Mouse (Mus musculus) MEL (cell line): ENCODE measurements around the gene Cers6. TPM values are rescaled to one million over a fixed set of nuclear protein-coding genes. Genes with fewer than 3 reads are reported as not detected.

ENCODE experiments used
- DNase-seq: peaks from one replicate; pipeline ENCODE4 v3.0.0; 2011; ENCODE audit warnings: low read depth, low spot score
- H3K27ac ChIP-seq: 2 replicates; pipeline ENCODE4 v1.5.1; 2012; ENCODE audit warnings: low read depth, mild to moderate bottlenecking, control low read depth, low read length, moderate library complexity; ENCODE audit not compliant: control insufficient read depth
- H3K27me3 ChIP-seq, 2 experiments: fragments of 150-350 bp in 1 of 2; sonication (generic) in 1 of 2; 2 replicates each; pipeline ENCODE4 v1.6.1; 2012; ENCODE audit warnings: low read length in 2 of 2, mild to moderate bottlenecking in 2 of 2, improper control_type of control experiment in 1 of 2, moderate library complexity in 1 of 2; ENCODE audit not compliant: insufficient read depth in 2 of 2, control insufficient read depth in 1 of 2
- H3K36me3 ChIP-seq, 2 experiments: 2 replicates each; pipeline ENCODE4 v1.6.1; 2012 to 2014; ENCODE audit warnings: low read length in 2 of 2, improper control_type of control experiment in 1 of 2, inconsistent platforms in 1 of 2, mild to moderate bottlenecking in 1 of 2; ENCODE audit not compliant: insufficient read depth in 2 of 2, control insufficient read depth in 1 of 2
- H3K4me1 ChIP-seq, 2 experiments: fragments of 150-350 bp in 1 of 2; sonication (generic) in 1 of 2; 2 replicates each; pipeline ENCODE4 v1.6.1; 2012; ENCODE audit warnings: low read length in 2 of 2, improper control_type of control experiment in 1 of 2, mild to moderate bottlenecking in 1 of 2; ENCODE audit not compliant: insufficient read depth in 2 of 2, control insufficient read depth in 1 of 2
- H3K4me3 ChIP-seq, 2 experiments: fragments of 150-350 bp in 1 of 2; sonication (generic) in 1 of 2; 2 replicates each; pipeline ENCODE4 v1.5.1; 2012; ENCODE audit warnings: low read depth in 2 of 2, low read length in 2 of 2, mild to moderate bottlenecking in 2 of 2, moderate library complexity in 2 of 2, control low read depth in 1 of 2, improper control_type of control experiment in 1 of 2; ENCODE audit not compliant: control insufficient read depth in 1 of 2, insufficient read depth in 1 of 2
- H3K79me2 ChIP-seq: 2 replicates; pipeline ENCODE4 v1.6.1; 2012; ENCODE audit warnings: mild to moderate bottlenecking, low read length, moderate library complexity; ENCODE audit not compliant: control insufficient read depth, poor library complexity, insufficient read depth
- H3K9ac ChIP-seq: 2 replicates; pipeline ENCODE4 v1.6.1; 2012; ENCODE audit warnings: low read depth, mild to moderate bottlenecking, control low read depth, low read length, moderate library complexity; ENCODE audit not compliant: control insufficient read depth, poor library complexity, severe bottlenecking
- H3K9me3 ChIP-seq: fragments of 150-350 bp; sonication (generic); replicated peaks from 2 replicates; pipeline ENCODE4 v1.6.1; 2012; ENCODE audit warnings: mild to moderate bottlenecking, low read length, improper control_type of control experiment, moderate library complexity; ENCODE audit not compliant: insufficient read depth
- CHD2 ChIP-seq: IDR thresholded peaks from 2 replicates; pipeline ENCODE4 v1.6.1; 2011; ENCODE audit warnings: low read length, improper control_type of control experiment
- E2F4 ChIP-seq: IDR thresholded peaks from 2 replicates; pipeline ENCODE4 v1.6.1; 2011; ENCODE audit warnings: low read depth, low read length, improper control_type of control experiment, borderline replicate concordance
- ELF1 ChIP-seq: IDR thresholded peaks from 2 replicates; pipeline ENCODE4 v1.6.1; 2014; ENCODE audit warnings: low read depth, mild to moderate bottlenecking, inconsistent platforms, low read length, improper control_type of control experiment, moderate library complexity
- EP300 ChIP-seq, 2 experiments: IDR thresholded peaks; 2 replicates each; pipeline ENCODE4 v1.6.1; 2011; ENCODE audit warnings: improper control_type of control experiment in 2 of 2, low read length in 2 of 2, low read depth in 1 of 2, mild to moderate bottlenecking in 1 of 2
- ETS1 ChIP-seq: IDR thresholded peaks from 2 replicates; pipeline ENCODE4 v1.6.1; 2012; ENCODE audit warnings: low read depth, mild to moderate bottlenecking, inconsistent platforms, low read length, improper control_type of control experiment, moderate library complexity
- GATA1 ChIP-seq: IDR thresholded peaks from 2 replicates; pipeline ENCODE4 v1.6.1; 2011; ENCODE audit warnings: low read depth, low read length, improper control_type of control experiment
- MAZ ChIP-seq: IDR thresholded peaks from 2 replicates; pipeline ENCODE4 v1.6.1; 2012; ENCODE audit warnings: low read depth, mild to moderate bottlenecking, inconsistent platforms, low read length, improper control_type of control experiment
- MYC ChIP-seq: IDR thresholded peaks from 2 replicates; pipeline ENCODE4 v1.6.1; 2011; ENCODE audit warnings: low read depth, mild to moderate bottlenecking, low read length, improper control_type of control experiment, moderate library complexity
- NRF1 ChIP-seq: IDR thresholded peaks from 2 replicates; pipeline ENCODE4 v1.6.1; 2014; ENCODE audit warnings: low read depth, mild to moderate bottlenecking, inconsistent platforms, low read length, improper control_type of control experiment, moderate library complexity; ENCODE audit not compliant: poor library complexity, insufficient read depth, severe bottlenecking
- POLR2A ChIP-seq, 2 experiments: IDR thresholded peaks; 2 replicates each; pipeline ENCODE4 v1.6.1; 2011 to 2012; ENCODE audit warnings: low read length in 2 of 2, mild to moderate bottlenecking in 2 of 2, control low read depth in 1 of 2, improper control_type of control experiment in 1 of 2, low read depth in 1 of 2, moderate library complexity in 1 of 2; ENCODE audit not compliant: control insufficient read depth in 1 of 2, insufficient read depth in 1 of 2, poor library complexity in 1 of 2
- SIN3A ChIP-seq: IDR thresholded peaks from 2 replicates; pipeline ENCODE4 v1.6.1; 2012; ENCODE audit warnings: low read length, improper control_type of control experiment, inconsistent platforms
- TBP ChIP-seq: IDR thresholded peaks from 2 replicates; pipeline ENCODE4 v1.8.0; 2011; ENCODE audit warnings: low read depth, low read length, improper control_type of control experiment
- UBTF ChIP-seq: IDR thresholded peaks from 2 replicates; pipeline ENCODE4 v1.6.1; 2012; ENCODE audit warnings: low read depth, mild to moderate bottlenecking, inconsistent platforms, low read length, improper control_type of control experiment, moderate library complexity, borderline replicate concordance; ENCODE audit not compliant: insufficient read depth
- ZC3H11A ChIP-seq: IDR thresholded peaks from 2 replicates; pipeline ENCODE4 v1.6.1; 2012; ENCODE audit warnings: low read depth, mild to moderate bottlenecking, inconsistent platforms, low read length, improper control_type of control experiment
- ZKSCAN1 ChIP-seq: IDR thresholded peaks from 2 replicates; pipeline ENCODE4 v1.6.1; 2012; ENCODE audit warnings: low read depth, mild to moderate bottlenecking, inconsistent platforms, low read length, improper control_type of control experiment, moderate library complexity
- polyA plus RNA-seq, 2 experiments: library from polyadenylated mRNA; stranded (reverse) in 1 of 2; unstranded in 1 of 2; fragments of >175 nt in 1 of 2; fragments of >200 nt in 1 of 2; gene quantifications; 2 replicates each; pipeline versions ENCODE4 v1.2.1 to v1.2.4; 2012; ENCODE audit warnings: low replicate concordance in 2 of 2, low read depth in 1 of 2; ENCODE audit not compliant: insufficient read length in 2 of 2, insufficient read depth in 1 of 2, missing spikeins in 1 of 2
- total RNA-seq: library from RNA; depleted of rRNA; stranded (reverse); fragments of 300-350 nt; gene quantifications from 2 replicates; pipeline ENCODE4 v1.2.3, GENCODE M21; 2012

Gene Cers6
- total and polyA plus RNA-seq, 3 experiments = not detected

- Histone ChIP-seq H3K9me3 (no peaks in the 10 kb centered on the region), H3K27ac (no peak overlapping the region), H3K27me3 (no peaks in the 10 kb centered on the region), H3K79me2 (no peaks in the 10 kb centered on the region), H3K4me3 (no peak overlapping the region), H3K36me3 (no peaks in the 10 kb centered on the region), H3K9ac (no peak overlapping the region), H3K4me1 (no peaks in the 10 kb centered on the region)
- DNase-seq = no peak
- TF ChIP-seq CHD2 (no peak), E2F4 (no peak), UBTF (no peak), TBP (no peak), ETS1 (no peak), ELF1 (no peak), NRF1 (no peak)
Measured at GRCm38 (mm10) chr2:68981756-68982409, 120.6 kb downstream of the Cers6 start.

DNA sequence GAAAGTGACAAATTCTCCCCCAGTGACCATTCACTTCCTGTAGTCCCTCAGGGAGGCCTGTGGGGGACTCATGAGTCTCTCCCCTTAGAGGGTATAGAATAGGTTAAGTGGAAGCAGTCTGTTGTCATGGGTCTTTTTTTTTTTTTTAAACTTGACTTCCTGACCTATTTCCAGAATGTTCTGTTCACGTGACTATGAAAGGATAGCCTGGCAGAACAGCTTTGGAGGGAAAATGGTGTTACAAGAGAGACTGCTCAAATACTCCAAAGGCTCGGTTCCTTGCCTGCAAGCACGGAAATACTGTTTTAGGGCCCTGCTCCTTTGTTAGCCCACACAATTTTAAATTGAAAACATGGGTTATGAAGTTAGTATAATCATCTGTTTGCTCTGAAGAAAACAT, 121.7 kb downstream of the Cers6 start:
- Histone ChIP-seq H3K27me3 (no peaks in the 10 kb centered on the region), H3K4me3 (no peak overlapping the region), H3K9ac (no peak overlapping the region), H3K27ac (no peak overlapping the region), H3K4me1 (no peaks in the 10 kb centered on the region), H3K36me3 (no peaks in the 10 kb centered on the region), H3K79me2 (no peaks in the 10 kb centered on the region), H3K9me3 (no peaks in the 10 kb centered on the region)
- DNase-seq = no peak
- no peak for TF ChIP-seq ZC3H11A

- no peaks in the 10 kb centered on the region for H3K27me3 ChIP-seq
- H3K27ac ChIP-seq = no peak overlapping the region
- H3K4me3 ChIP-seq = no peak overlapping the region
- H3K9me3 ChIP-seq = no peaks in the 10 kb centered on the region
- no peaks in the 10 kb centered on the region for H3K36me3 ChIP-seq
- DNase-seq = no peak
- no peaks in the 10 kb centered on the region for H3K79me2 ChIP-seq
- H3K4me1 ChIP-seq = no peaks in the 10 kb centered on the region
- H3K9ac ChIP-seq = no peak overlapping the region
- TF ChIP-seq MYC (no peak), EP300 (IDR thresholded peaks at IDR 0.05; ENCODE audit: low read depth in 1 of 2, low read length in 2 of 2) (no peak), MAZ (no peak), SIN3A (no peak), GATA1 (no peak), ELF1 (no peak), POLR2A (IDR thresholded peaks at IDR 0.05; ENCODE audit: control insufficient read depth in 1 of 2, insufficient read depth in 1 of 2, low read depth in 1 of 2, low read length in 2 of 2, poor library complexity in 1 of 2) (no peak), ZKSCAN1 (no peak)
Measured at GRCm38 (mm10) chr2:68983431-68983830, 122.2 kb downstream of the Cers6 start.
